Comparison of ENCODE assay signal across 17 mouse cellular contexts in genomic region chr17:67678576-67678975, GRCm38 (mm10). TPM values are rescaled to one million over a fixed set of nuclear protein-coding genes. Genes with fewer than 3 reads are reported as not detected.
DNase-seq lines count a peak whose midpoint lies in the region.
"Had no signal": no experiment of that assay in that cellular context is flagged by ENCODE, and none has a peak within 500 bp of the region (broad histone marks: within the 10 kb centered on the region; RNA-seq: fewer than 3 reads in every experiment).

No protein-coding gene starts in this region.

- peak; percentile 53 for DNase-seq in adrenal gland, postnatal 14 days
- no peak for DNase-seq in adrenal gland, adult 8-10 months
- DNase-seq: adrenal gland, adult 2 months; adrenal gland, postnatal 10 days; adrenal gland, postnatal 25 days; adrenal gland, postnatal 36 days; B cell, adult 2 months; cerebellum, adult 11 months; cerebellum, adult 11-12 months; cerebellum, adult 18-20 months; cerebellum, adult 2 months; cerebellum, adult 8-10 months; cerebellum, adult 9-10 months had no signal

RNA-seq across cellular contexts. Expression of gene Lama1, which starts 18.5 kb away (rescaled TPM):
- total RNA-seq in adrenal gland, postnatal 14 days (2021), result 10.3 and 12.1 TPM in 2 replicates
- total RNA-seq in adrenal gland, adult 8-10 months (2022), result 10 to 100 TPM; 14.0 to 23.9 (median 18.3) TPM
- total RNA-seq: CH12.LX, MEL had no signal

RNA-seq across cellular contexts. Expression of gene Lrrc30, which starts 46.1 kb away (rescaled TPM):
- 0.26 and 0.37 TPM in 2 replicates for total RNA-seq in adrenal gland, postnatal 14 days (2021)
- under 1 TPM in 3 of 4 experiments, not detected in 1; 0.32 to 0.66 (median 0.52) TPM for total RNA-seq in adrenal gland, adult 8-10 months (2022)
- total RNA-seq: CH12.LX, ES-E14, G1E, MEL had no signal
